In the genomic region with DNA sequence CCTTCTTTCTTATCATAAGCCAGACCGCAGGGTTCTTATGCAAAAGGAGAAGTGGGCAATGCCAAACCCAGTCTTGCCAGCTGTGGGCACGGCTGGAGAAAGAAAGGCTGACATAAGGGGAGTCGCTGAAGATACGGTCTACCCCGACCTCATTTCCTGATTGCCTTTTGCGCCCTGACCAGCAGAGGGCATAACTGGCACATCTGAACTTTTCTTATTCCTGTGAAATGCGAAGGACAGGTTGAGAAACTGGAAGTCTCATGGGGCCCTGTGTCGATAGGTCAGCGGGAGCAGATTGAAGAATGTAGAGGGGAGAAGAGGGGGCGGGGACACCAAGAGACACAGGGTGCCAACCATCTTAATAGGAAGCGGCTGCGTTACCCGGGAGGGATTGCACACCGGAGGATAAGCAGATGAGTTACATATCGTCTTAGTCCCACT, we compare ENCODE assay signal across 8 mouse cellular contexts.
DNase-seq lines count a peak whose midpoint lies in the region; ATAC-seq and TF ChIP-seq lines count a peak whose summit lies in the region.

No protein-coding gene starts in this region.

- H3K9ac ChIP-seq in forebrain, embryonic 15.5 days (replicated peaks): peak overlapping the region; percentile 9; the same call in 1 of the 2 replicates
- peak overlapping the region; percentile 30; the same call in 1 of the 2 replicates for H3K9ac ChIP-seq in liver, postnatal 0 days (replicated peaks)
- H3K9ac ChIP-seq in neural tube, embryonic 12.5 days: no peak overlapping the region

- peak; percentile 10 for DNase-seq in heart, postnatal 25 days (ENCODE audit: low spot score)
- DNase-seq in layer of hippocampus, adult 11-12 months (ENCODE audit: low spot score): peak; percentile 76
- DNase-seq in liver, postnatal 0 days: peak; percentile 74

- intact Hi-C loops in heart, postnatal 25 days (cut with DNase I): loop anchor here (5.0 kb wide), 1 partner anchor 35 kb away; no protein-coding TSS in a partner anchor

- peaks cover 17% of the 10 kb centered on the region; the same call in 1 of the 2 replicates for H3K4me1 ChIP-seq in E14TG2a.4 (replicated peaks; ENCODE audit: low read depth, low read length)
- peaks cover 21% of the 10 kb centered on the region for H3K4me1 ChIP-seq in forebrain, embryonic 15.5 days
- H3K4me1 ChIP-seq in liver, postnatal 0 days (ENCODE audit: insufficient read depth): peaks cover 15% of the 10 kb centered on the region
- H3K4me1 ChIP-seq in neural tube, embryonic 12.5 days: 0 out of 2 replicates have a peak, but pooled peaks cover 8% of the 10 kb centered on the region
- peaks cover 13% of the 10 kb centered on the region for H3K4me1 ChIP-seq in testis, adult 2 months (ENCODE audit: control insufficient read depth, insufficient read depth, low read length)

- no peak for TF ChIP-seq EP300 in liver, postnatal 0 days (IDR thresholded peaks at IDR 0.05; ENCODE audit: low read depth)

- H3K36me3 ChIP-seq in E14TG2a.4 (ENCODE audit: insufficient read depth, low read length): no peaks in the 10 kb centered on the region
- no peaks in the 10 kb centered on the region for H3K36me3 ChIP-seq in forebrain, embryonic 15.5 days
- H3K36me3 ChIP-seq in liver, postnatal 0 days (replicated peaks; ENCODE audit: insufficient read depth, low read length): no peaks in the 10 kb centered on the region
- no peaks in the 10 kb centered on the region for H3K36me3 ChIP-seq in neural tube, embryonic 12.5 days
- H3K36me3 ChIP-seq in testis, adult 2 months (ENCODE audit: control insufficient read depth, insufficient read depth, low read length): no peaks in the 10 kb centered on the region

- ATAC-seq in cerebellum, adult (ENCODE audit: insufficient number of reproducible peaks, low FRiP score, low TSS enrichment): peak; percentile 31; the same call in 1 of the 2 replicates
- 0 out of 2 replicates have a peak, but pooled peaks have one; percentile 8 for ATAC-seq in forebrain, embryonic 15.5 days (replicated peaks)
- ATAC-seq in liver, postnatal 0 days: peak; percentile 44; the same call in 1 of the 2 replicates
- ATAC-seq in neural tube, embryonic 12.5 days (ENCODE audit: low FRiP score, low read depth): no peak

- TF ChIP-seq CTCF in E14TG2a.4 (conservative IDR thresholded peaks at IDR 0.05; ENCODE audit: low read length): peak; percentile 80
- peak; percentile 82 for TF ChIP-seq CTCF in liver, postnatal 0 days (IDR thresholded peaks at IDR 0.05; ENCODE audit: low read depth)
- peak; percentile 50 for TF ChIP-seq CTCF in testis, adult 2 months (IDR thresholded peaks at IDR 0.05; ENCODE audit: control insufficient read depth, insufficient read depth, insufficient replicate concordance, low read depth, low read length)

- no peaks in the 10 kb centered on the region for H3K9me3 ChIP-seq in E14TG2a.4 (ENCODE audit: low read length)
- H3K9me3 ChIP-seq in forebrain, embryonic 15.5 days: no peaks in the 10 kb centered on the region
- no peaks in the 10 kb centered on the region for H3K9me3 ChIP-seq in liver, postnatal 0 days (ENCODE audit: low read length)
- no peaks in the 10 kb centered on the region for H3K9me3 ChIP-seq in neural tube, embryonic 12.5 days

- H3K27me3 ChIP-seq in E14TG2a.4 (ENCODE audit: insufficient read depth, low read length): peaks cover 28% of the 10 kb centered on the region
- no peaks in the 10 kb centered on the region for H3K27me3 ChIP-seq in forebrain, embryonic 15.5 days
- peaks cover 16% of the 10 kb centered on the region for H3K27me3 ChIP-seq in liver, postnatal 0 days (ENCODE audit: insufficient read depth, low read length)
- 0 out of 2 replicates have a peak, but pooled peaks cover 3% of the 10 kb centered on the region for H3K27me3 ChIP-seq in neural tube, embryonic 12.5 days (replicated peaks)
- H3K27me3 ChIP-seq in testis, adult 2 months (ENCODE audit: control insufficient read depth, insufficient read depth, low read length): peaks cover 3% of the 10 kb centered on the region; the same call in 1 of the 2 replicates

- H3K27ac ChIP-seq in forebrain, embryonic 15.5 days (replicated peaks): no peak overlapping the region
- no peak overlapping the region for H3K27ac ChIP-seq in liver, postnatal 0 days (ENCODE audit: low read depth)
- no peak overlapping the region for H3K27ac ChIP-seq in neural tube, embryonic 12.5 days
- H3K27ac ChIP-seq in testis, adult 2 months (ENCODE audit: control insufficient read depth, insufficient read depth, low read depth, low read length): no peak overlapping the region

- H3K4me3 ChIP-seq in E14TG2a.4 (replicated peaks; ENCODE audit: low read length): peak overlapping the region; percentile 11; the same call in 1 of the 2 replicates
- H3K4me3 ChIP-seq in forebrain, embryonic 15.5 days: peak overlapping the region; percentile 31
- peak overlapping the region; percentile 46 for H3K4me3 ChIP-seq in liver, postnatal 0 days (ENCODE audit: low read depth, low read length)
- peak overlapping the region; percentile 26; the same call in 1 of the 2 replicates for H3K4me3 ChIP-seq in neural tube, embryonic 12.5 days
- peak overlapping the region; percentile 42 for H3K4me3 ChIP-seq in testis, adult 2 months (ENCODE audit: control insufficient read depth, low read depth, low read length)

- peak overlapping the region; percentile 53 for H3K4me2 ChIP-seq in forebrain, embryonic 15.5 days (replicated peaks)
- peak overlapping the region; percentile 92 for H3K4me2 ChIP-seq in liver, postnatal 0 days (ENCODE audit: low read depth, low read length)
- H3K4me2 ChIP-seq in neural tube, embryonic 12.5 days (replicated peaks): peak overlapping the region; percentile 66

- no peak for TF ChIP-seq POLR2A in testis, adult 2 months (IDR thresholded peaks at IDR 0.05; ENCODE audit: control insufficient read depth, low read depth, low read length)

- 3% methylated on average over 15 of the region's 15 CpGs for WGBS in forebrain, embryonic 15.5 days
- WGBS in liver, postnatal 0 days (ENCODE audit: insufficient replicate concordance): 2% methylated on average over 15 of the region's 15 CpGs
- 4% methylated on average over 15 of the region's 15 CpGs for WGBS in neural tube, embryonic 12.5 days

Comparison
In these comparisons a context has a peak if more than half of its experiments do, and no peak if none do; other contexts are left out.
1. DNase-seq: peak in every context shown above with its lines; median percentile 76 in layer of hippocampus, adult 11-12 months; 74 in liver, postnatal 0 days; 10 in heart, postnatal 25 days.